Mouse (Mus musculus): ENCODE results near the gene Il1f5. TPM values are rescaled to one million over a fixed set of nuclear protein-coding genes. Genes with fewer than 3 reads are reported as not detected.

Il1f5 gene
- polyA plus RNA-seq, 1 experiment from 2014 or later: 0.88 TPM

Other genes starting within 250 kb of the Il1f5 start
- 0.69 and 0.79 TPM in 2 replicates for gene Hnmt, start 227.6 kb upstream of the Il1f5 start, polyA plus RNA-seq (2016; fragmentation: Nextera tagmentation; extraction: Ambion mirVana)
- gene Tbpl2, start 180.4 kb upstream of the Il1f5 start, polyA plus RNA-seq (2016; fragmentation: Nextera tagmentation; extraction: Ambion mirVana): not detected in 2 replicates
- not detected in 2 replicates for gene Il1f8, start 123.8 kb upstream of the Il1f5 start, polyA plus RNA-seq (2016; fragmentation: Nextera tagmentation; extraction: Ambion mirVana)
- gene Il1f9, start 90.5 kb upstream of the Il1f5 start, polyA plus RNA-seq (2016; fragmentation: Nextera tagmentation; extraction: Ambion mirVana): not detected in 2 replicates
- not detected in 2 replicates for gene Il1f6, start 61.5 kb upstream of the Il1f5 start, polyA plus RNA-seq (2016; fragmentation: Nextera tagmentation; extraction: Ambion mirVana)
- not detected in 2 replicates for gene Il1f10, start 14.2 kb downstream of the Il1f5 start, polyA plus RNA-seq (2016; fragmentation: Nextera tagmentation; extraction: Ambion mirVana)
- gene Il1rn, start 59.9 kb downstream of the Il1f5 start, polyA plus RNA-seq (2016; fragmentation: Nextera tagmentation; extraction: Ambion mirVana): 1.1 and 1.7 TPM in 2 replicates
- gene Psd4, start 90.6 kb downstream of the Il1f5 start, polyA plus RNA-seq (2016; fragmentation: Nextera tagmentation; extraction: Ambion mirVana): 0.78 and 2.5 TPM in 2 replicates
- gene Pax8, start 198.6 kb downstream of the Il1f5 start, polyA plus RNA-seq (2016; fragmentation: Nextera tagmentation; extraction: Ambion mirVana): not detected in 2 replicates

All from limb, embryonic 12.5 days (tissue).